Mouse (Mus musculus) spleen, adult 2 months (tissue): ENCODE measurements around the gene Mrap. TPM values are rescaled to one million over a fixed set of nuclear protein-coding genes. Genes with fewer than 3 reads are reported as not detected.

Experiments
- DNase-seq, 2 experiments: peaks; one replicate each; pipeline versions ENCODE4 v3.0.0 to v3.0.0-alpha.2; 2012 to 2021; ENCODE audit warnings: low spot score in 2 of 2, low read depth in 1 of 2
- H3K27ac ChIP-seq: fragments of 200-500 bp; 2 replicates; pipeline ENCODE4 v1.5.1; 2012; ENCODE audit warnings: low read length, inconsistent platforms; ENCODE audit not compliant: insufficient read depth
- H3K27me3 ChIP-seq: fragments of 200-500 bp; 2 replicates; pipeline ENCODE4 v1.6.1; 2012; ENCODE audit warnings: mild to moderate bottlenecking, moderate library complexity, low read length, inconsistent platforms; ENCODE audit not compliant: control insufficient read depth, insufficient read depth
- H3K36me3 ChIP-seq: fragments of 200-500 bp; 2 replicates; pipeline ENCODE4 v1.6.1; 2012; ENCODE audit warnings: mild to moderate bottlenecking, low read length, inconsistent platforms; ENCODE audit not compliant: control insufficient read depth, insufficient read depth
- H3K4me1 ChIP-seq: fragments of 200-500 bp; 2 replicates; pipeline ENCODE4 v1.6.1; 2011; ENCODE audit warnings: inconsistent platforms; ENCODE audit not compliant: control insufficient read depth, insufficient read depth, insufficient read length
- H3K4me3 ChIP-seq: fragments of 200-500 bp; 2 replicates; pipeline ENCODE4 v1.5.1; 2011; ENCODE audit warnings: mild to moderate bottlenecking, inconsistent platforms; ENCODE audit not compliant: insufficient read depth, insufficient read length; ENCODE audit errors: extremely low read depth
- CTCF ChIP-seq: fragments of 200-500 bp; IDR thresholded peaks from 2 replicates; pipeline ENCODE4 v1.5.1; 2011; ENCODE audit warnings: mild to moderate bottlenecking, inconsistent platforms; ENCODE audit not compliant: insufficient read depth, insufficient read length, insufficient replicate concordance; ENCODE audit errors: extremely low read depth
- POLR2A ChIP-seq: fragments of 200-500 bp; IDR thresholded peaks from 2 replicates; pipeline ENCODE4 v1.6.1; 2011; ENCODE audit warnings: low read depth, low read length, inconsistent platforms
- WGBS: fragments of 180-500 bp; shearing (Covaris S2); methylation state at CpG from one replicate; pipeline ENCODE4 v1.1.7; 2018; 5-methylcytosine and 5-hydroxymethylcytosine counted together
- polyA plus RNA-seq: library from polyadenylated mRNA; depleted of rRNA; stranded (reverse); fragments of >200 nt; gene quantifications from 2 replicates; pipeline ENCODE4 v1.2.3, GENCODE M21; 2012

Gene Mrap
- polyA plus RNA-seq, 1 experiment, result 11.6 TPM

DNA sequence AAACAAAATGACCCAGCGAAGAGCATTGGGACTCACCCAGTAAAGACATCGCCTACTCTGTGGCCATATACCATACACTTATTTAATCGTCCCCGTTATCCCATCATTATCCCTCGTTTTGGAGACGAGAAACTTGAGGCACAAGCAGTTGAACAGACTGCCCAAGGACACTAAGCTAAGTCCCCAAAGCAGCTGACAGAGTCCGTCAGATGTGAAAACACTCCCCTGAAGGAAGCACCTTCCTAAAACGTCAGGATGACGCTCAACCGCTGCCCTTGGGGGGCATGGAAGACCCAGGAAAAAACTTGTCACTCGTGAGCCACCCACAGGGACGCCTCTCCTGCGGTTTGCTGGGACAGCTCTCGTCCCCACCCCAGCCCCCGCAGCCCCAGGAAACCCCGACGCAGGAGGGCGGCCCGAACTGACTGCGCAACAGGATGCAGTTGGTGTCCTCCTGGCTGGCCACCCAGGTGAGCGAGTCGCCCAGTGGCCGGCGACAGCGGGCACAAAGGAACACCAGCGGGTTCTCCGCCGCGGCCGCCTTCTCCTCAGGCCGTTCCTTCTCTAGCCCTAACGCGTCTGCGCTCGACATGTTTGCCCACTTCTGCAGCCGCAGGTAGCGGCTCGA, 11.3 kb upstream of the Mrap start:
- Histone ChIP-seq H3K27me3 (no peaks in the 10 kb centered on the region), H3K4me3 (peak overlapping the region; percentile 92), H3K4me1 (no peaks in the 10 kb centered on the region), H3K36me3 (no peaks in the 10 kb centered on the region), H3K27ac (0 out of 2 replicates have a peak overlapping the region, but pooled peaks have one; percentile 9)
- WGBS, result 6% methylated on average over 38 of the region's 38 CpGs
- TF ChIP-seq CTCF (no peak), POLR2A (no peak)
- no peak for DNase-seq

DNA sequence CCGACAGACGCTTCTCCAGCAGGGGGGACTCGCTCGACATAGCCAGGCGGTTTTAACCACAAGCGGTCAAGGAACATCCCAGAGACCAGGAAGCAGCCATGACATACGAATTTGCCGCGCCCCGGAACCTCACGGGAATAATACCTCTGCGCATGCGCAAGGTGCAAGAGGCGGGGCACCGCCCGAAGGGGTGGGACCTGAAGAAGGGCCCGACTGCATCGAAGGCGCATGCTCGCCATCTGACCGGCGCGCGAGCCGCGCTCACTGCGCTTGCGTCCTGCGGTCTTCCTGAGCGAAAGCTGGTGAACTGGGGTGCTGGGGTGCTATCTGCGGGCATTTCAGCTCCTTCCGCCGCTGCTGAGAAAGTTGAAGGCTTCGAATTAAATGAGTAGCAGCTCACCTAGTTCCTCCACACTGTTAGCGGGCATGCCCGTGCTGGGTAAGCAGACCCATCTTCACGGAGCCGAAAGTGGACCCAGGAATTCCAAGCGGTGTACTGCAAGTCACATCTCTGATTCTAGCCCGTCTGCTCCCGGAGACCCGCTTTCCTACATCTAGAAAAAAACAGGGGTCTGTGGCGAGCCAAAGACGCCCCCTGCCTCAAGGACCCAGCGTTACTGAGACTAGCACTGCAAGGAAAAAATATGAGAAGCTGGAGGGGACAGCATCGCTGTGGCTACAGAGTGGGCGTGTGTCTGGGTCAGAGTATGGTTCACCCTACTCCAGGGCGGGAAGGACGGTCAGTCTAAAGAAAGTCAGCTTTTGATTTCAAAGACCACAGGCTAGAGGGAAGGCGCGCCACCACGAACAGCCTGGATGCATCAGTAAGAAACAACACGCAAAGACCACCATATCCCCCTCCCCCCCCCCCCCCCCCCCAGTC, 10.5 kb upstream of the Mrap start, which contains the start of gene Mis18a:
Gene Mis18a (minus strand): TSS at position 172 of the 883 bp plus-strand sequence.
- TF ChIP-seq POLR2A (peak; percentile 65), CTCF (no peak)
- Histone ChIP-seq H3K4me3 (peak within 1 kb of the TSS; percentile 92), H3K4me1 (no peaks in the 10 kb centered on the region), H3K36me3 (no peaks in the 10 kb centered on the region), H3K27ac (peak within 1 kb of the TSS; percentile 47), H3K27me3 (no peaks in the 10 kb centered on the region)
- 4% methylated on average over 53 of the region's 53 CpGs for WGBS
- peak; percentile 85 to 94 for DNase-seq

DNA sequence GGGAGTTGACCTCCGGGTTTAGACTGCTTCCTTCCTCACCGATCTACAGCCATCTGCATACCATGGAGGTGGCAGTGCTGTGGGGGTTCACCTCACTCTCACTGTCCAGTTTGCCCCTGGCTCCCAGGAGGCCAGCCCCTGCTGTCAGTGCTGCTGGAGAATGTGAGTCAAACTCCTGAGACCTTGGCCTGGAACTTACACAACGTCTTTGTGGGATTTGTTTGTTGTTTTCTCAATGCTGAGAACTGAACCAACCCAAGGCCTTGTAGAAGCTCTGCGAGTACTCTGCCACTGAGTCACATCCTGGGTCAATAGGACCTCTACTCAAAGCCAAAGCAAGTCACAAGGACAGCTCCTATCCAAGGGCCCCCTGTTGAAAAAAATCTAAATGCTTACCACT, 2.4 kb upstream of the Mrap start:
- no peaks in the 10 kb centered on the region for H3K36me3 ChIP-seq

DNA sequence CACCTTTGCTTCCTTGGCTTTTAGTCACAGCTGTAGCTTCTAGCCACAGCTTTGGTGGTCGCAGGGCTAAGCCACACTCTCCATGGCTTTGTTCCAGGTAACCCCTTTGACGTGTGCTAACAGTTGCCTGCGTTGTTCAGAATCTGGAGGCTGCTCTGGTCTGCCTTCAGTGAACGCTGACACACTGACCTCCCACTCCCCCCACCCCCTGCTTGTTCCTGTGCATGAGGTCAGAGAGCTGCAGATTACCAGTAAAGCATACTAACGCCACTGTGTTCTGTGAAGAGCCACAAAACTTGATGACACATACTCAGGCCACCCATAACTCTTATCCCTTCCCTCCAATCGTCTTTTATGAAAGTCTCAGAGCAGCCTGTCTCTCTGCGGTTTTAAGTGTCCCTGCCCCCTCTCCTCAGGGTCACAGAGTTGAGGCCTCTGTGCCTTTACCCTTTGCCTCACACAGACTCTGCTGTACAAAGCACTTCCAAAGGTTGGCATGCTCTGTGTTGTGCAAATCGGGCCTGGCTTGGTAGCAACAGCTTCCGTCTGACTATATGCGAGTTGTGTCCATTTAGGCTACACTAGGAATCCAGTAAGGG, 1.2 kb upstream of the Mrap start:
- WGBS, result 69% methylated on average over 10 of the region's 10 CpGs
- TF ChIP-seq CTCF (no peak), POLR2A (no peak)
- no peak overlapping the region for H3K4me3 ChIP-seq

More for the DNA sequence above, 2.4 kb upstream of the Mrap start:
- TF ChIP-seq POLR2A (no peak), CTCF (no peak)
- H3K27ac ChIP-seq, result no peak overlapping the region
- H3K4me1 ChIP-seq, result no peaks in the 10 kb centered on the region
- DNase-seq, result no peak
- WGBS, result 49% methylated on average over 4 of the region's 4 CpGs
- no peaks in the 10 kb centered on the region for H3K27me3 ChIP-seq
- H3K4me3 ChIP-seq, result no peak overlapping the region

DNA sequence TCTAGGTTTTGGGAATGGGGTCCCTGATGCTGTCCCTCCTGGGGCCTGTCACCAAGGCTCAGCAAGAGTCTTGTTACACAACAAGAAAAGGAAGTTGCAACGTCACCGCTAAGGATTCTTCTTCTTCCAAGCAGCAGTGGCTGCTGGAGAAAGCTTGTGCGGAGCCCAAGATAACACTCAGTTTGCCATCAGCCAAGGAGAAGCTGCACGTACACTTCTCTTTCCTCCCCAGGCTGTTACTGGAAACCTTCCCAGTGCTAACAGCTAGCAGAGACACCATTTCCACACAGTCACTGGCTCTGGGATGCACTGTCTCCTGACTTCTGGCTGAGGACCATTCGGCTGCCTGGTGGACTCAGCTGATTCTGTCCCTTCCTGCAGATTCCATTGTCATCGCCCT, 9.1 kb downstream of the Mrap start:
- H3K27ac ChIP-seq, result no peak overlapping the region
- no peak for DNase-seq
- no peaks in the 10 kb centered on the region for H3K4me1 ChIP-seq

More for the DNA sequence above, 1.2 kb upstream of the Mrap start:
- Histone ChIP-seq H3K36me3 (no peaks in the 10 kb centered on the region), H3K4me1 (no peaks in the 10 kb centered on the region), H3K27me3 (no peaks in the 10 kb centered on the region), H3K27ac (no peak overlapping the region)
- no peak for DNase-seq

DNA sequence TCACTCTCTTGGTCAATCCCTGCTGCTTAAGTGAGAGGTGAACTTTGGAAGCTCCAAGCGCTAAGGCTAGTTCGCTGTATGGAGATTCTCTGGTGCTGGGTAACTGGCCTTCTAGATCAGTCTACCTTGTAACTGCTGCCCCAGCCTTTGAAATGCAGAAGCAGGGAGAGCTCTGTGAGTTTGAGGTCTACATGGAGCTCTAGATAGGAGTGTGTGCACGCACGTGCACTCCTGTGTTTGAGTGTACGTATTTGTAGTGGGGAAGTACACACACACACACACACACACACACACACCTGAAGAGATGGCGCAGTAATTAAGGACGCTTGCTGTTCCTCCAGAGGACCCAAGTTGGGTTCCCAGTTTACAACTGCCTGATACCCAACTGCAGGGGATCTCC, 10.2 kb downstream of the Mrap start:
- H3K27me3 ChIP-seq, result no peaks in the 10 kb centered on the region
- TF ChIP-seq POLR2A (no peak), CTCF (no peak)
- DNase-seq, result no peak
- no peak overlapping the region for H3K4me3 ChIP-seq
- H3K27ac ChIP-seq, result no peak overlapping the region
- peaks cover 9% of the 10 kb centered on the region for H3K36me3 ChIP-seq
- no peaks in the 10 kb centered on the region for H3K4me1 ChIP-seq
- 95% methylated on average over 7 of the region's 7 CpGs for WGBS

More for the DNA sequence above, 9.1 kb downstream of the Mrap start:
- 74% methylated on average over 6 of the region's 6 CpGs for WGBS
- no peaks in the 10 kb centered on the region for H3K27me3 ChIP-seq
- no peak overlapping the region for H3K4me3 ChIP-seq
- peaks cover 5% of the 10 kb centered on the region for H3K36me3 ChIP-seq
- TF ChIP-seq POLR2A (no peak), CTCF (no peak)

DNA sequence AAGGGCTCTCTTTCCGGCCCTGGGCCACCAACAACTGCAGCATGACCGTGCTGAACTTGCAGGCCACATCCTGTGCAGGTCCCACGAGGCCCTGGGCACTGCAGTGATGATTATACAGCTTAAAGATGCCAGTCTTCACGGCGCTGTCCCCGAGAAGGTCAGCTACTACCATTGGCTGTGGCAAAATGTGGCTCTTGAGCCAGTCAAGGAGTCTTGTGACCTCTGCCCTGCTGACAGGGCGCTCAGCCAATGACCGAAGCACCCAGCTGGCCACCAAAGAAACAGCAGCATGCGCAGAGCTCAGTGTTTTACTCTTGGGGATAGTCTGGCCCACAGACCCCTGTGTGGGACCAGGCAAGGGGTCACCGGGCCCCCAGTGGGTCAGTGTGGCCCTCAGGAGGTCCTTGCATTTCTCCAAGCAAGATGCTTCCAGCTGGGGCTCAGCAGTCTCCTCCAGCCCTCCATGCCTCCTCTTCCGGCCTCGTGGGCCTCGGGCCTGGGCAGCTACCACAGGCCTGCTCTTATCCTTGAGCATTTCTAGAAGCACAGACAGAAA, 15.5 kb downstream of the Mrap start:
- H3K4me3 ChIP-seq, result no peak overlapping the region
- WGBS, result 64% methylated on average over 13 of the region's 13 CpGs
- TF ChIP-seq CTCF (no peak), POLR2A (no peak)
- no peak overlapping the region for H3K27ac ChIP-seq
- peaks cover 28% of the 10 kb centered on the region for H3K36me3 ChIP-seq
- H3K4me1 ChIP-seq, result no peaks in the 10 kb centered on the region
- no peak for DNase-seq
- no peaks in the 10 kb centered on the region for H3K27me3 ChIP-seq
